Mouse (Mus musculus) spleen, adult 2 months (tissue): Measurements from ENCODE around the gene Klhdc4. TPM values are rescaled to one million over a fixed set of nuclear protein-coding genes. Genes with fewer than 3 reads are reported as not detected.

Experiments used
- DNase-seq, 2 experiments: peaks; one replicate each; pipeline versions ENCODE4 v3.0.0 to v3.0.0-alpha.2; 2012 to 2021; ENCODE audit warnings: low spot score in 2 of 2, low read depth in 1 of 2
- H3K27ac ChIP-seq: fragments of 200-500 bp; 2 replicates; pipeline ENCODE4 v1.5.1; 2012; ENCODE audit warnings: low read length, inconsistent platforms; ENCODE audit not compliant: insufficient read depth
- H3K27me3 ChIP-seq: fragments of 200-500 bp; 2 replicates; pipeline ENCODE4 v1.6.1; 2012; ENCODE audit warnings: mild to moderate bottlenecking, moderate library complexity, low read length, inconsistent platforms; ENCODE audit not compliant: control insufficient read depth, insufficient read depth
- H3K36me3 ChIP-seq: fragments of 200-500 bp; 2 replicates; pipeline ENCODE4 v1.6.1; 2012; ENCODE audit warnings: mild to moderate bottlenecking, low read length, inconsistent platforms; ENCODE audit not compliant: control insufficient read depth, insufficient read depth
- H3K4me1 ChIP-seq: fragments of 200-500 bp; 2 replicates; pipeline ENCODE4 v1.6.1; 2011; ENCODE audit warnings: inconsistent platforms; ENCODE audit not compliant: control insufficient read depth, insufficient read depth, insufficient read length
- H3K4me3 ChIP-seq: fragments of 200-500 bp; 2 replicates; pipeline ENCODE4 v1.5.1; 2011; ENCODE audit warnings: mild to moderate bottlenecking, inconsistent platforms; ENCODE audit not compliant: insufficient read depth, insufficient read length; ENCODE audit errors: extremely low read depth
- CTCF ChIP-seq: fragments of 200-500 bp; IDR thresholded peaks from 2 replicates; pipeline ENCODE4 v1.5.1; 2011; ENCODE audit warnings: mild to moderate bottlenecking, inconsistent platforms; ENCODE audit not compliant: insufficient read depth, insufficient read length, insufficient replicate concordance; ENCODE audit errors: extremely low read depth
- POLR2A ChIP-seq: fragments of 200-500 bp; IDR thresholded peaks from 2 replicates; pipeline ENCODE4 v1.6.1; 2011; ENCODE audit warnings: low read depth, low read length, inconsistent platforms
- WGBS: fragments of 180-500 bp; shearing (Covaris S2); methylation state at CpG from one replicate; pipeline ENCODE4 v1.1.7; 2018; 5-methylcytosine and 5-hydroxymethylcytosine counted together
- polyA plus RNA-seq: library from polyadenylated mRNA; depleted of rRNA; stranded (reverse); fragments of >200 nt; gene quantifications from 2 replicates; pipeline ENCODE4 v1.2.3, GENCODE M21; 2012

Gene Klhdc4
- polyA plus RNA-seq, 1 experiment = 15.8 TPM

GRCm38 (mm10) chr8:121796406-121796805 lies 33.0 kb downstream of the Klhdc4 start:
- Histone ChIP-seq H3K4me1 (no peaks in the 10 kb centered on the region; the same call in 1 of the 2 replicates), H3K36me3 (peaks cover 28% of the 10 kb centered on the region), H3K27me3 (no peaks in the 10 kb centered on the region), H3K4me3 (no peak overlapping the region), H3K27ac (no peak overlapping the region)
- no peak for DNase-seq
- TF ChIP-seq POLR2A (no peak), CTCF (no peak)
- WGBS = 90% methylated on average over 11 of the region's 11 CpGs

- H3K27ac ChIP-seq = no peak overlapping the region
- no peak overlapping the region for H3K4me3 ChIP-seq
- TF ChIP-seq POLR2A = no peak
- no peak for TF ChIP-seq CTCF
- no peaks in the 10 kb centered on the region for H3K27me3 ChIP-seq
- 88% methylated on average over 8 of the region's 8 CpGs for WGBS
- no peak for DNase-seq
- peaks cover 26% of the 10 kb centered on the region for H3K36me3 ChIP-seq
- H3K4me1 ChIP-seq = no peaks in the 10 kb centered on the region; the same call in 1 of the 2 replicates
These were observed 33.9 kb downstream of the Klhdc4 start for GRCm38 (mm10) chr8:121795461-121795860.

GRCm38 (mm10) chr8:121794151-121794550 lies 35.2 kb downstream of the Klhdc4 start:
- 77% methylated on average over 3 of the region's 3 CpGs for WGBS
- Histone ChIP-seq H3K4me3 (no peak overlapping the region), H3K36me3 (peaks cover 19% of the 10 kb centered on the region), H3K4me1 (no peaks in the 10 kb centered on the region; the same call in 1 of the 2 replicates), H3K27ac (no peak overlapping the region), H3K27me3 (no peaks in the 10 kb centered on the region)
- no peak for DNase-seq
- TF ChIP-seq CTCF (no peak), POLR2A (no peak)

GRCm38 (mm10) chr8:121792627-121793026 lies 36.7 kb downstream of the Klhdc4 start:
- Histone ChIP-seq H3K36me3 (peaks cover 9% of the 10 kb centered on the region), H3K27me3 (no peaks in the 10 kb centered on the region), H3K4me1 (no peaks in the 10 kb centered on the region; the same call in 1 of the 2 replicates), H3K27ac (peak overlapping the region; percentile 49; the same call in 1 of the 2 replicates), H3K4me3 (no peak overlapping the region)
- 74% methylated on average over 4 of the region's 4 CpGs for WGBS
- no peak for TF ChIP-seq CTCF
- no peak for TF ChIP-seq POLR2A
- DNase-seq = no peak

GRCm38 (mm10) chr8:121792159-121792558 lies 37.2 kb downstream of the Klhdc4 start:
- Histone ChIP-seq H3K36me3 (peaks cover 7% of the 10 kb centered on the region; the same call in 1 of the 2 replicates), H3K27me3 (no peaks in the 10 kb centered on the region), H3K4me3 (no peak overlapping the region), H3K4me1 (no peaks in the 10 kb centered on the region; the same call in 1 of the 2 replicates), H3K27ac (peak overlapping the region; percentile 49)
- TF ChIP-seq POLR2A = no peak
- no peak for TF ChIP-seq CTCF
- WGBS = 5% methylated on average over 7 of the region's 7 CpGs
- peak in 1 of 2 experiments; percentile 8 for DNase-seq

- H3K4me1 ChIP-seq = no peaks in the 10 kb centered on the region; the same call in 1 of the 2 replicates
- H3K27ac ChIP-seq = no peak overlapping the region
- WGBS = 57% methylated on average over 8 of the region's 8 CpGs
- H3K4me3 ChIP-seq = no peak overlapping the region
- peak in 1 of 2 experiments; percentile 32 for DNase-seq
- no peaks in the 10 kb centered on the region for H3K36me3 ChIP-seq
- H3K27me3 ChIP-seq = no peaks in the 10 kb centered on the region
- TF ChIP-seq CTCF (no peak), POLR2A (no peak)
These were observed 40.6 kb downstream of the Klhdc4 start for GRCm38 (mm10) chr8:121788786-121789185.

GRCm38 (mm10) chr8:121786542-121786941 lies 42.8 kb downstream of the Klhdc4 start:
- H3K4me3 ChIP-seq = no peak overlapping the region
- DNase-seq = no peak
- no peak for TF ChIP-seq POLR2A
- TF ChIP-seq CTCF = no peak
- no peaks in the 10 kb centered on the region for H3K36me3 ChIP-seq
- no peaks in the 10 kb centered on the region; the same call in 1 of the 2 replicates for H3K4me1 ChIP-seq
- H3K27ac ChIP-seq = no peak overlapping the region
- 27% methylated on average over 10 of the region's 10 CpGs for WGBS
- no peaks in the 10 kb centered on the region for H3K27me3 ChIP-seq
